Mouse (Mus musculus) heart, embryonic 11.5 days (tissue): ENCODE results near the gene Pacs2. TPM values are rescaled to one million over a fixed set of nuclear protein-coding genes. Genes with fewer than 3 reads are reported as not detected.

Source experiments
- ATAC-seq: fragments of 200-750 bp; cut with Nextera tagmentation; replicated peaks from 2 replicates; pipeline ENCODE4 v1.8.0; 2017; ENCODE audit warnings: moderate library complexity; ENCODE audit not compliant: insufficient number of reproducible peaks, low FRiP score, low TSS enrichment
- H3K27ac ChIP-seq: fragments of 300-500 bp; sonication (generic); 2 replicates; pipeline ENCODE4 v1.5.1; 2014; ENCODE audit warnings: mild to moderate bottlenecking, low read depth, low read length
- H3K27me3 ChIP-seq: fragments of 300-500 bp; sonication (generic); 2 replicates; pipeline ENCODE4 v1.6.1; 2014; ENCODE audit warnings: mild to moderate bottlenecking, low read length, mixed read lengths; ENCODE audit not compliant: control insufficient read depth, insufficient read depth
- H3K36me3 ChIP-seq: fragments of 300-500 bp; sonication (generic); 2 replicates; pipeline ENCODE4 v1.6.1; 2014; ENCODE audit warnings: mild to moderate bottlenecking, low read length, moderate library complexity, mixed read lengths; ENCODE audit not compliant: control insufficient read depth, insufficient read depth
- H3K4me1 ChIP-seq: fragments of 300-500 bp; sonication (generic); 2 replicates; pipeline ENCODE4 v1.6.1; 2014; ENCODE audit warnings: low read length; ENCODE audit not compliant: control insufficient read depth, insufficient read depth
- H3K4me2 ChIP-seq: fragments of 300-500 bp; sonication (generic); 2 replicates; pipeline ENCODE4 v1.6.1; 2014; ENCODE audit warnings: mild to moderate bottlenecking, moderate library complexity
- H3K4me3 ChIP-seq: fragments of 300-500 bp; sonication (generic); 2 replicates; pipeline ENCODE4 v1.5.1; 2014; ENCODE audit warnings: low read depth, low read length
- H3K9ac ChIP-seq: fragments of 300-500 bp; sonication (generic); 2 replicates; pipeline ENCODE4 v1.6.1; 2014; ENCODE audit warnings: mild to moderate bottlenecking, low read depth, low read length, moderate library complexity
- H3K9me3 ChIP-seq: fragments of 300-500 bp; sonication (generic); replicated peaks from 2 replicates; pipeline ENCODE4 v1.6.1; 2016; ENCODE audit warnings: low read length; ENCODE audit not compliant: control insufficient read depth
- WGBS: fragments of 180-500 bp; shearing (Covaris S2); extraction: QIAGEN DNeasy Blood & Tissue Kit; methylation state at CpG from one replicate; pipeline ENCODE4 v1.1.7; 2014; ENCODE audit not compliant: insufficient replicate concordance; 5-methylcytosine and 5-hydroxymethylcytosine counted together
- polyA plus RNA-seq: library from polyadenylated mRNA; unstranded; fragments of >200 nt; fragmentation: Nextera tagmentation; extraction: Ambion mirVana; gene quantifications from 2 replicates; pipeline ENCODE4 v1.2.1, GENCODE M21; 2014

Pacs2 gene
- polyA plus RNA-seq, 1 experiment from 2014 or later: 11.3 TPM

GRCm38 (mm10) chr12:113002667-113003066 lies 11.6 kb upstream of the Pacs2 start:
- Histone ChIP-seq H3K9me3 (no peaks in the 10 kb centered on the region), H3K4me3 (no peak overlapping the region), H3K4me2 (no peak overlapping the region), H3K4me1 (peaks cover 14% of the 10 kb centered on the region), H3K27ac (no peak overlapping the region), H3K9ac (no peak overlapping the region), H3K36me3 (no peaks in the 10 kb centered on the region), H3K27me3 (no peaks in the 10 kb centered on the region)
- no peak for ATAC-seq
- WGBS: 39% methylated on average over 2 of the region's 2 CpGs

GRCm38 (mm10) chr12:113004011-113004410 lies 10.3 kb upstream of the Pacs2 start:
- Histone ChIP-seq H3K27ac (no peak overlapping the region), H3K4me2 (no peak overlapping the region), H3K36me3 (no peaks in the 10 kb centered on the region), H3K4me3 (no peak overlapping the region), H3K27me3 (no peaks in the 10 kb centered on the region), H3K4me1 (peaks cover 8% of the 10 kb centered on the region), H3K9ac (no peak overlapping the region), H3K9me3 (no peaks in the 10 kb centered on the region)
- ATAC-seq: no peak
- WGBS: 72% methylated on average over 8 of the region's 8 CpGs

- H3K36me3 ChIP-seq: no peaks in the 10 kb centered on the region
- H3K4me3 ChIP-seq: no peak overlapping the region
- WGBS: 28% methylated on average over 4 of the region's 4 CpGs
- no peak overlapping the region for H3K9ac ChIP-seq
- no peaks in the 10 kb centered on the region for H3K27me3 ChIP-seq
- H3K4me1 ChIP-seq: peaks cover 5% of the 10 kb centered on the region; the same call in 1 of the 2 replicates
- no peaks in the 10 kb centered on the region for H3K9me3 ChIP-seq
- no peak overlapping the region for H3K27ac ChIP-seq
- H3K4me2 ChIP-seq: no peak overlapping the region
- no peak for ATAC-seq
Measured at GRCm38 (mm10) chr12:113004993-113005392, 9.3 kb upstream of the Pacs2 start.

GRCm38 (mm10) chr12:113011702-113012360 lies 2.5 kb upstream of the Pacs2 start:
- 81% methylated on average over 6 of the region's 6 CpGs for WGBS
- ATAC-seq: no peak
- Histone ChIP-seq H3K9ac (no peak overlapping the region), H3K27me3 (no peaks in the 10 kb centered on the region), H3K4me1 (peaks cover 11% of the 10 kb centered on the region), H3K27ac (0 out of 2 replicates have a peak overlapping the region, but pooled peaks have one; percentile 32), H3K36me3 (no peaks in the 10 kb centered on the region), H3K9me3 (no peaks in the 10 kb centered on the region), H3K4me2 (no peak overlapping the region), H3K4me3 (no peak overlapping the region)

GRCm38 (mm10) chr12:113012443-113012842 lies 1.9 kb upstream of the Pacs2 start:
- 91% methylated on average over 5 of the region's 5 CpGs for WGBS
- Histone ChIP-seq H3K27ac (no peak overlapping the region), H3K9ac (no peak overlapping the region)

GRCm38 (mm10) chr12:113013021-113013491 lies 1.3 kb upstream of the Pacs2 start:
- ATAC-seq: no peak
- peak overlapping the region; percentile 77; the same call in 1 of the 2 replicates for H3K27ac ChIP-seq
- no peaks in the 10 kb centered on the region for H3K27me3 ChIP-seq
- H3K4me2 ChIP-seq: no peak overlapping the region
- no peak overlapping the region for H3K4me3 ChIP-seq
- no peak overlapping the region for H3K9ac ChIP-seq
- H3K36me3 ChIP-seq: no peaks in the 10 kb centered on the region
- no peaks in the 10 kb centered on the region for H3K9me3 ChIP-seq
- WGBS: 64% methylated on average over 3 of the region's 3 CpGs
- peaks cover 11% of the 10 kb centered on the region for H3K4me1 ChIP-seq

More at GRCm38 (mm10) chr12:113012443-113012842, 1.9 kb upstream of the Pacs2 start:
- Histone ChIP-seq H3K36me3 (no peaks in the 10 kb centered on the region), H3K4me3 (no peak overlapping the region), H3K4me1 (peaks cover 11% of the 10 kb centered on the region), H3K9me3 (no peaks in the 10 kb centered on the region), H3K4me2 (no peak overlapping the region), H3K27me3 (no peaks in the 10 kb centered on the region)
- ATAC-seq: no peak

GRCm38 (mm10) chr12:113014561-113015556 lies 551 bp downstream of the Pacs2 start:
- Histone ChIP-seq H3K9ac (peak overlapping the region; percentile 91), H3K27me3 (no peaks in the 10 kb centered on the region), H3K9me3 (no peaks in the 10 kb centered on the region), H3K27ac (peak overlapping the region; percentile 66), H3K4me2 (peak overlapping the region; percentile 87), H3K4me1 (peaks cover 11% of the 10 kb centered on the region), H3K4me3 (peak overlapping the region; percentile 87), H3K36me3 (no peaks in the 10 kb centered on the region)
- ATAC-seq: peak; percentile 42
- WGBS: under 1% methylated on average over 48 of the region's 64 CpGs

GRCm38 (mm10) chr12:113015956-113016355 lies 1.6 kb downstream of the Pacs2 start:
- H3K27ac ChIP-seq: no peak overlapping the region
- peak overlapping the region; percentile 91 for H3K9ac ChIP-seq
- ATAC-seq: no peak
- H3K36me3 ChIP-seq: 0 out of 2 replicates have a peak, but pooled peaks cover 3% of the 10 kb centered on the region
- peak overlapping the region; percentile 87 for H3K4me2 ChIP-seq
- H3K9me3 ChIP-seq: no peaks in the 10 kb centered on the region
- peaks cover 11% of the 10 kb centered on the region for H3K4me1 ChIP-seq
- H3K4me3 ChIP-seq: no peak overlapping the region
- no peaks in the 10 kb centered on the region for H3K27me3 ChIP-seq
- 81% methylated on average over 4 of the region's 4 CpGs for WGBS
